Mouse (Mus musculus) yolk sac, embryonic 10.5 days (tissue): Measurements from ENCODE around the gene Ifi206.

Experiments used
- DNase-seq: peaks from one replicate; pipeline ENCODE4 v3.0.0-alpha.2; 2017; ENCODE audit warnings: low spot score

Ifi206 gene

GRCm38 (mm10) chr1:173418936-173419621 lies 71.8 kb downstream of the Ifi206 start:
- no peak for DNase-seq

- DNase-seq: no peak
These were observed 72.3 kb downstream of the Ifi206 start for GRCm38 (mm10) chr1:173418516-173418915.
